ENCODE assay signal across 20 mouse cellular contexts in the genomic region with DNA sequence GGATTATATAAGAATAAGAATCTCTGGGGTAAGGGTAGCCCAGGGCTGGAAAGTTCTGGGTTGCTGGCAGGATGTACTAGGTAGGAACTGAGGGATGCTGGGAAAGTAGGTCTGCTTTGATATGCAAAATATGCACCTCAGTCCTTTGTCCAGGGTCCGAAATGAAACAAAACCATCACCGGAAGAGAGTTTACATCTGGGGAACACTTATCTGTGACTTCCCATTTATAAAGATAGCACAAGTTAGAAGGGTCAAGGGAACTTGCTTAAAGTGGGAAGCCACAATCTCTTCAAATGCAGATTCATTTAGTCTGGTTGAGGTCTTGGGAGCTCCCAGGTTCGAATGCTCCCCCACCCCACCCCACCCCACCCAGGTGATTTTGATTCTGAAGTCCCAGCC. TPM values are rescaled to one million over a fixed set of nuclear protein-coding genes. Genes with fewer than 3 reads are reported as not detected.
"Had no signal": no experiment of that assay in that cellular context is flagged by ENCODE, and none has a peak within 500 bp of the region (broad histone marks: within the 10 kb centered on the region; RNA-seq: fewer than 3 reads in every experiment).

No protein-coding gene starts in this region.

- H3K9me3 ChIP-seq: liver, embryonic 15.5 days; midbrain, embryonic 10.5 days; neural tube, embryonic 13.5 days; neural tube, embryonic 15.5 days had no signal

- DNase-seq: liver, postnatal 0 days; lung, embryonic 14.5 days; lung, postnatal 10 days; lung, postnatal 4 days; midbrain, embryonic 14.5 days; retina, postnatal 1 day; right cerebral cortex, adult 18-20 months; right cerebral cortex, postnatal 25 days; right cerebral cortex, postnatal 4 days; spleen, adult 18-20 months; thymus, adult 2 months; thymus, postnatal 14 days; thymus, postnatal 36 days had no signal

- H3K36me3 ChIP-seq: liver, embryonic 15.5 days; midbrain, embryonic 10.5 days; neural tube, embryonic 13.5 days; neural tube, embryonic 15.5 days had no signal

- H3K27ac ChIP-seq: liver, embryonic 15.5 days; neural tube, embryonic 13.5 days; neural tube, embryonic 15.5 days had no signal

- H3K9ac ChIP-seq: liver, embryonic 15.5 days; liver, postnatal 0 days; lung, embryonic 14.5 days; neural tube, embryonic 13.5 days; neural tube, embryonic 15.5 days had no signal

- H3K4me1 ChIP-seq: liver, embryonic 15.5 days had no signal

- H3K27me3 ChIP-seq: neural tube, embryonic 13.5 days; neural tube, embryonic 15.5 days had no signal

- H3K4me3 ChIP-seq: liver, embryonic 15.5 days; midbrain, embryonic 10.5 days; myocyte; neural tube, embryonic 13.5 days; neural tube, embryonic 15.5 days had no signal

RNA-seq across cellular contexts. Expression of a gene that starts 4.0 kb away (rescaled TPM):
- total RNA-seq: megakaryocyte, adult 5-6 weeks; megakaryocyte-erythroid progenitor cell, adult 5-6 weeks had no signal
- polyA plus RNA-seq: liver, postnatal 0 days had no signal
